Mouse (Mus musculus): ENCODE data around the gene Fndc7. TPM values are rescaled to one million over a fixed set of nuclear protein-coding genes. Genes with fewer than 3 reads are reported as not detected.

The Fndc7 gene
- polyA plus RNA-seq, 1 experiment = 0.26 TPM

DNA sequence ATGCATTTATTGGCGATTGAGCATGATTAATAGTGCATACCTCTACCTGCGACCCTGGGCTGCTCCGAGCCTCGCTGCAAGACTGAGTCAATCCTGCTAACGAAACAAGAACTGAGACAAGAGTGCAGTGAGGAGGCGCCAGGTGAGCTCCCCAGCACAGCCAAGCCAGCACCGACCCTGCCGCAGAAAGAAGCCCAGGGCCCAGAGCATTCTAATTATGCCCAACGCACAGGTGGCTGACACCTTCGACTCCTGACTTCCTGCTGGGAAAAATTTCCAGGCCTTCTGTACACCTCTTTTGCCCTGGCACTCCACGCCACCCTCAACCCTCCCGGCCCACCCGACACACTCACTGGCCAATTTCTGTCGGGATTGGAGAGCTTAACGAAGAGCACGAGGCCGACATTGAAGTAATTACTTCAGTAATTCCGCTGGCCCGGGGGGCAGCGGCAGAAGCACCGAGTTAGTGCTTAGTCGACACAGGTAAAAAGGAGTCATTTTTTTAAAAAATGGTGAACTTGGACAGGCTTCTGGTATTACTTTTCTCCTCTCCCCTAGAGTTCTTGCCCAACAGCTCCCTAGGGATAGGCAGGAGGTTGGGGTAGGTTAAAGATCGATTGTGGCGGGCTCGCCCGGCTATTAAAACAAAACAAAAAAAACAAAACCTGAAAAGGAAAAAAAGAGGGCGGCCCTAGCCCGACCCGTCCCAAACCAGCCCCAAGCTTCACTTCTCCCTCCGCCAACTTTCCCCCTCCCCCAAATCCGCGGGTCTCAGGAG, 20.7 kb upstream of the Fndc7 start:
- TF ChIP-seq POLR2A (IDR thresholded peaks at IDR 0.05; ENCODE audit: insufficient read length, low read depth) = no peak
- TF ChIP-seq REST (IDR thresholded peaks at IDR 0.05; ENCODE audit: insufficient read depth, insufficient read length) = no peak
- no peak for TF ChIP-seq E2F4 (IDR thresholded peaks at IDR 0.05; ENCODE audit: insufficient read depth)
- TF ChIP-seq TCF3 (IDR thresholded peaks at IDR 0.05; ENCODE audit: insufficient read length, low read depth) = no peak
- no peak for TF ChIP-seq MAX (IDR thresholded peaks at IDR 0.05; ENCODE audit: low read depth)
- TF ChIP-seq MYOG (IDR thresholded peaks at IDR 0.05; ENCODE audit: control insufficient read depth in 1 of 3, insufficient read depth in 1 of 3, insufficient read length in 2 of 3, low read depth in 2 of 3) = no peak
- TF ChIP-seq POLR2AphosphoS2 (IDR thresholded peaks at IDR 0.05; ENCODE audit: insufficient read length, low read depth) = no peak
- no peak for TF ChIP-seq MYOD1 (IDR thresholded peaks at IDR 0.05; ENCODE audit: control insufficient read depth in 1 of 3, insufficient read length in 2 of 3, low read depth in 2 of 3)
- no peak for TF ChIP-seq USF1 (IDR thresholded peaks at IDR 0.05; ENCODE audit: low read depth)
- TF ChIP-seq SRF (IDR thresholded peaks at IDR 0.05; ENCODE audit: control insufficient read depth, insufficient read length, low read depth) = no peak
- no peak for TF ChIP-seq TCF12 (IDR thresholded peaks at IDR 0.05; ENCODE audit: insufficient read depth, poor library complexity, severe bottlenecking)
- Histone ChIP-seq H3K36me3 (ENCODE audit: control insufficient read depth, insufficient read depth) (peaks cover 32% of the 10 kb centered on the region), H3K27me3 (ENCODE audit: control insufficient read depth, insufficient read depth, insufficient read length) (no peaks in the 10 kb centered on the region), H3ac (ENCODE audit: control insufficient read depth, insufficient read length) (peak overlapping the region; percentile 98), H3K79me2 (ENCODE audit: control insufficient read depth, insufficient read depth) (peaks cover 53% of the 10 kb centered on the region), H3K4me3 (peak overlapping the region; percentile 99), H3K4me2 (ENCODE audit: low read depth) (peak overlapping the region; percentile 93)

DNA sequence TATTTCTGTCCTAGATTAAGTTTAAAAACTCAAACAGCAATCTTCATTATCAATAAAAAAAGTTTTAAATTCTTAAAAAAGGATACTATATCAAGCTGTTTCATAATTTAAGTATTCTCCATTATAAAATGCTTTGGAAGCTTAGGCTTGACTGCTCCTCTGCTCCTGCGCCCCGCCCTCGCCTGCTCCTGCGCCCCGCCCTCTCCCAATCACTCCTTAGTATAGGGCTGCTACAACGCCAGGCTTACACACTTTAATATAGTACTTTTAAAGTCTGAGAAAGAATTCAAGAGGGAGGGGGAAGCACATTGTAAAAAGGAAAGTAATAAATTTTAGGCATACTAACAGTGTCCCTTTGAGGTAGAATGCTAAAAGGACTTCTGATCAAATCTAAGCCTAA, 13.1 kb upstream of the Fndc7 start:
- Histone ChIP-seq H3K36me3 (ENCODE audit: control insufficient read depth, insufficient read depth) (peaks cover 72% of the 10 kb centered on the region), H3K4me2 (ENCODE audit: low read depth) (no peak overlapping the region), H3K27me3 (ENCODE audit: control insufficient read depth, insufficient read depth, insufficient read length) (no peaks in the 10 kb centered on the region), H3K79me2 (ENCODE audit: control insufficient read depth, insufficient read depth) (peaks cover 18% of the 10 kb centered on the region), H3ac (ENCODE audit: control insufficient read depth, insufficient read length) (no peak overlapping the region), H3K4me3 (no peak overlapping the region)
- TF ChIP-seq SRF (IDR thresholded peaks at IDR 0.05; ENCODE audit: control insufficient read depth, insufficient read length, low read depth) (no peak), USF1 (IDR thresholded peaks at IDR 0.05; ENCODE audit: low read depth) (no peak), REST (IDR thresholded peaks at IDR 0.05; ENCODE audit: insufficient read depth, insufficient read length) (no peak), E2F4 (IDR thresholded peaks at IDR 0.05; ENCODE audit: insufficient read depth) (no peak)

- no peak overlapping the region for H3ac ChIP-seq (ENCODE audit: control insufficient read depth, insufficient read length)
- peaks cover 9% of the 10 kb centered on the region for H3K79me2 ChIP-seq (ENCODE audit: control insufficient read depth, insufficient read depth)
- TF ChIP-seq MYOG (IDR thresholded peaks at IDR 0.05; ENCODE audit: control insufficient read depth in 1 of 3, insufficient read depth in 1 of 3, insufficient read length in 2 of 3, low read depth in 2 of 3) (no peak), MAX (IDR thresholded peaks at IDR 0.05; ENCODE audit: low read depth) (no peak), USF1 (IDR thresholded peaks at IDR 0.05; ENCODE audit: low read depth) (no peak), TCF12 (IDR thresholded peaks at IDR 0.05; ENCODE audit: insufficient read depth, poor library complexity, severe bottlenecking) (no peak), SRF (IDR thresholded peaks at IDR 0.05; ENCODE audit: control insufficient read depth, insufficient read length, low read depth) (no peak), REST (IDR thresholded peaks at IDR 0.05; ENCODE audit: insufficient read depth, insufficient read length) (no peak), CEBPB (IDR thresholded peaks at IDR 0.05; ENCODE audit: insufficient read depth, poor library complexity, severe bottlenecking) (no peak), TCF3 (IDR thresholded peaks at IDR 0.05; ENCODE audit: insufficient read length, low read depth) (no peak), E2F4 (IDR thresholded peaks at IDR 0.05; ENCODE audit: insufficient read depth) (no peak), POLR2AphosphoS2 (IDR thresholded peaks at IDR 0.05; ENCODE audit: insufficient read length, low read depth) (no peak), POLR2A (IDR thresholded peaks at IDR 0.05; ENCODE audit: insufficient read length, low read depth) (no peak), MYOD1 (IDR thresholded peaks at IDR 0.05; ENCODE audit: control insufficient read depth in 1 of 3, insufficient read length in 2 of 3, low read depth in 2 of 3) (no peak)
- peaks cover 63% of the 10 kb centered on the region for H3K36me3 ChIP-seq (ENCODE audit: control insufficient read depth, insufficient read depth)
- no peak overlapping the region for H3K4me3 ChIP-seq
- no peak overlapping the region for H3K4me2 ChIP-seq (ENCODE audit: low read depth)
- H3K27me3 ChIP-seq (ENCODE audit: control insufficient read depth, insufficient read depth, insufficient read length) = no peaks in the 10 kb centered on the region
Measured at GRCm38 (mm10) chr3:108902038-108902437, 12.2 kb upstream of the Fndc7 start.

GRCm38 (mm10) chr3:108900681-108901080, 10.9 kb upstream of the Fndc7 start:
- no peak overlapping the region for H3ac ChIP-seq (ENCODE audit: control insufficient read depth, insufficient read length)
- TF ChIP-seq REST (IDR thresholded peaks at IDR 0.05; ENCODE audit: insufficient read depth, insufficient read length) = no peak
- TF ChIP-seq MYOG (IDR thresholded peaks at IDR 0.05; ENCODE audit: control insufficient read depth in 1 of 3, insufficient read depth in 1 of 3, insufficient read length in 2 of 3, low read depth in 2 of 3) = no peak
- peak; percentile 39 for TF ChIP-seq POLR2AphosphoS2 (IDR thresholded peaks at IDR 0.05; ENCODE audit: insufficient read length, low read depth)
- TF ChIP-seq CEBPB (IDR thresholded peaks at IDR 0.05; ENCODE audit: insufficient read depth, poor library complexity, severe bottlenecking) = no peak
- no peak for TF ChIP-seq MAX (IDR thresholded peaks at IDR 0.05; ENCODE audit: low read depth)
- TF ChIP-seq E2F4 (IDR thresholded peaks at IDR 0.05; ENCODE audit: insufficient read depth) = no peak
- TF ChIP-seq USF1 (IDR thresholded peaks at IDR 0.05; ENCODE audit: low read depth) = no peak
- no peak overlapping the region for H3K4me2 ChIP-seq (ENCODE audit: low read depth)
- H3K79me2 ChIP-seq (ENCODE audit: control insufficient read depth, insufficient read depth) = no peaks in the 10 kb centered on the region
- H3K4me3 ChIP-seq = no peak overlapping the region
- no peaks in the 10 kb centered on the region for H3K27me3 ChIP-seq (ENCODE audit: control insufficient read depth, insufficient read depth, insufficient read length)
- peaks cover 50% of the 10 kb centered on the region for H3K36me3 ChIP-seq (ENCODE audit: control insufficient read depth, insufficient read depth)

GRCm38 (mm10) chr3:108900147-108900546, 10.3 kb upstream of the Fndc7 start:
- Histone ChIP-seq H3K4me2 (ENCODE audit: low read depth) (no peak overlapping the region), H3K36me3 (ENCODE audit: control insufficient read depth, insufficient read depth) (peaks cover 45% of the 10 kb centered on the region), H3K4me3 (no peak overlapping the region)

More at GRCm38 (mm10) chr3:108900147-108900546, 10.3 kb upstream of the Fndc7 start:
- TF ChIP-seq SRF (IDR thresholded peaks at IDR 0.05; ENCODE audit: control insufficient read depth, insufficient read length, low read depth) (no peak), REST (IDR thresholded peaks at IDR 0.05; ENCODE audit: insufficient read depth, insufficient read length) (no peak), MYOD1 (IDR thresholded peaks at IDR 0.05; ENCODE audit: control insufficient read depth in 1 of 3, insufficient read length in 2 of 3, low read depth in 2 of 3) (no peak), TCF12 (IDR thresholded peaks at IDR 0.05; ENCODE audit: insufficient read depth, poor library complexity, severe bottlenecking) (no peak), POLR2AphosphoS2 (IDR thresholded peaks at IDR 0.05; ENCODE audit: insufficient read length, low read depth) (no peak)
- no peaks in the 10 kb centered on the region for H3K27me3 ChIP-seq (ENCODE audit: control insufficient read depth, insufficient read depth, insufficient read length)
- H3K79me2 ChIP-seq (ENCODE audit: control insufficient read depth, insufficient read depth) = no peaks in the 10 kb centered on the region
- no peak overlapping the region for H3ac ChIP-seq (ENCODE audit: control insufficient read depth, insufficient read length)
